ENCODE assay signal across 7 mouse cellular contexts in the genomic region with DNA sequence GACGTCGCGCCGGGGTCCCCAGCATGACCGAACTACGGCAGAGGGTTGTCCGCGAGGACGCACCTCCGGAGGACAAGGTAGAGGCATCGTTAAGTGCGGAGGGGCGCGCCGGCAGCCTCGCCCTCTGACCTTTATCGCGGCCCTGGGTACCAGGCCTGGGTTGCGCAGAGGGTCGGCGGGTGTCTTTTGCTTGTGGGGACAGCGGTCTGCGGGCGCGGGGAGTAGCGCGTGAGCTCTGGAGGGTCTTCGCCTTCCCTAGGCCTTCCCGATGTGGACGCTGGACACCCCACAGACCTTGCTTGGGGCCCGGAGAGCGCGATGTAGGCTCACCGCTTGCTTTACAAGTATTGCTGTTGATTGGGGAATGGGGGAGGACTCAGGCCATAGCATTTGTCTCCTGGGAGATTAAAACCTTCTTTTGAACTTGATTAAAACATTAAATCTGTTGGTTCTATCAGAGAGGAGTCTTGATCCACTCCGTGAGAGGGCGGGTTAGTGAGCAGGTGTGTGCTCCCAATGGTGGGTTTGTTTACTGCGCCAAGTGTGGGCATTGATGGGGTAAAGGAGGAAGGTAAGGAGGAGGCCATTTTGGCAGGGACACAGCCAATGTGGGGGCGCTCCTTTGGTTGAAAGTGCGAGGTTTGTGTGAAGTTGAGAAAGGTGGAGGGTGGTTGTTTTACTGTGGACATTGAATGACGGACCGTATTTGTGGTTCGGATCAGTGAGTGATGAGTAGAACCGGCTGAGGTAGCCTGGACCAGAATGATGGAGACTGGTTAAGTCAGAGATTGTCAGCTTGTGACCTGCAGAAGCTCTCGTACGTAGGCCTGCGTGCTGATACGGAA. TPM values are rescaled to one million over a fixed set of nuclear protein-coding genes. Genes with fewer than 3 reads are reported as not detected.
DNase-seq lines count a peak whose midpoint lies in the region; ATAC-seq and TF ChIP-seq lines count a peak whose summit lies in the region.

No protein-coding gene starts in this region.

- peak; percentile 36 for ATAC-seq in heart, postnatal 0 days (ENCODE audit: insufficient read depth, low read depth)
- peak; percentile 33; the same call in 1 of the 2 replicates for ATAC-seq in limb, embryonic 12.5 days (ENCODE audit: insufficient number of reproducible peaks, insufficient read depth, low FRiP score, low TSS enrichment, low read depth)

- 2% methylated on average over 34 of the region's 47 CpGs for WGBS in heart, postnatal 0 days
- under 1% methylated on average over 47 of the region's 47 CpGs for WGBS in limb, embryonic 12.5 days

- no peaks in the 10 kb centered on the region for H3K36me3 ChIP-seq in heart, postnatal 0 days (replicated peaks; ENCODE audit: control insufficient read depth, insufficient read depth, low read length)
- no peaks in the 10 kb centered on the region for H3K36me3 ChIP-seq in limb, embryonic 12.5 days

- H3K9me3 ChIP-seq in heart, postnatal 0 days (replicated peaks; ENCODE audit: control insufficient read depth, low read length): no peaks in the 10 kb centered on the region
- H3K9me3 ChIP-seq in limb, embryonic 12.5 days: no peaks in the 10 kb centered on the region

- peaks cover 23% of the 10 kb centered on the region for H3K4me1 ChIP-seq in heart, postnatal 0 days (ENCODE audit: control insufficient read depth, insufficient read depth)
- peaks cover 12% of the 10 kb centered on the region for H3K4me1 ChIP-seq in limb, embryonic 12.5 days (replicated peaks)

- TF ChIP-seq EP300 in heart, postnatal 0 days (IDR thresholded peaks at IDR 0.05; ENCODE audit: low read depth): no peak

- H3K4me3 ChIP-seq in heart, postnatal 0 days (ENCODE audit: low read depth, low read length): peak overlapping the region; percentile 95
- peak overlapping the region; percentile 91 for H3K4me3 ChIP-seq in limb, embryonic 12.5 days (replicated peaks)

- peak; percentile 75 to 76 for DNase-seq in B cell, adult 2 months
- DNase-seq in CD8-positive naive resting alpha-beta T cell, adult 2 months (ENCODE audit: low read depth in 2 of 2, low spot score in 2 of 2): peak; percentile 67 to 69
- DNase-seq in cerebellum, postnatal 14 days: peak; percentile 56 to 59
- DNase-seq in heart, postnatal 0 days (ENCODE audit: low spot score): no peak
- peak; percentile 85 for DNase-seq in naive thymus-derived CD4-positive, alpha-beta T cell, adult 2 months (ENCODE audit: low read depth)
- peak; percentile 59 for DNase-seq in thymus, postnatal 0 days (ENCODE audit: low spot score)

- peak overlapping the region; percentile 95 for H3K9ac ChIP-seq in heart, postnatal 0 days (replicated peaks; ENCODE audit: low read depth, low read length)
- peak overlapping the region; percentile 89 for H3K9ac ChIP-seq in limb, embryonic 12.5 days (replicated peaks)

- no peaks in the 10 kb centered on the region for H3K27me3 ChIP-seq in heart, postnatal 0 days (ENCODE audit: control insufficient read depth, insufficient read depth, low read length)
- H3K27me3 ChIP-seq in limb, embryonic 12.5 days: no peaks in the 10 kb centered on the region

- TF ChIP-seq CTCF in heart, postnatal 0 days (IDR thresholded peaks at IDR 0.05; ENCODE audit: low read depth): no peak

- peak overlapping the region; percentile 86 for H3K4me2 ChIP-seq in heart, postnatal 0 days (ENCODE audit: low read depth, low read length)
- peak overlapping the region; percentile 70 for H3K4me2 ChIP-seq in limb, embryonic 12.5 days

- H3K27ac ChIP-seq in heart, postnatal 0 days (ENCODE audit: low read depth): peak overlapping the region; percentile 78
- H3K27ac ChIP-seq in limb, embryonic 12.5 days: peak overlapping the region; percentile 82

RNA-seq across cellular contexts. Expression of gene Cds2, which starts 0.7 kb away (rescaled TPM):
- 61.5 and 74.0 TPM in 2 replicates for total RNA-seq in heart, postnatal 0 days (2014; rRNA removed; ENCODE audit: low replicate concordance)
- polyA plus RNA-seq in heart, postnatal 0 days (2015; fragmentation: Nextera tagmentation; extraction: Ambion mirVana): 22.6 and 26.7 TPM in 2 replicates
- polyA plus RNA-seq in limb, embryonic 12.5 days (2016; fragmentation: Nextera tagmentation; extraction: Ambion mirVana): 26.7 and 34.2 TPM in 2 replicates
- 24.4 and 24.5 TPM in 2 replicates for polyA plus RNA-seq in thymus, postnatal 0 days (2015; fragmentation: Nextera tagmentation; extraction: Ambion mirVana)

RNA-seq across cellular contexts. Expression of gene Pcna, which starts 10.5 kb away (rescaled TPM):
- total RNA-seq in heart, postnatal 0 days (2014; rRNA removed; ENCODE audit: low replicate concordance): 142 and 167 TPM in 2 replicates
- polyA plus RNA-seq in heart, postnatal 0 days (2015; fragmentation: Nextera tagmentation; extraction: Ambion mirVana): 74.8 and 82.4 TPM in 2 replicates
- 311 and 315 TPM in 2 replicates for polyA plus RNA-seq in limb, embryonic 12.5 days (2016; fragmentation: Nextera tagmentation; extraction: Ambion mirVana)
- polyA plus RNA-seq in thymus, postnatal 0 days (2015; fragmentation: Nextera tagmentation; extraction: Ambion mirVana): 472 and 480 TPM in 2 replicates

RNA-seq across cellular contexts. Expression of gene Tmem230, which starts 16.0 kb away (rescaled TPM):
- total RNA-seq in heart, postnatal 0 days (2014; rRNA removed; ENCODE audit: low replicate concordance): 32.5 and 46.1 TPM in 2 replicates
- polyA plus RNA-seq in heart, postnatal 0 days (2015; fragmentation: Nextera tagmentation; extraction: Ambion mirVana): 37.1 and 41.8 TPM in 2 replicates
- polyA plus RNA-seq in limb, embryonic 12.5 days (2016; fragmentation: Nextera tagmentation; extraction: Ambion mirVana): 46.8 and 47.3 TPM in 2 replicates
- polyA plus RNA-seq in thymus, postnatal 0 days (2015; fragmentation: Nextera tagmentation; extraction: Ambion mirVana): 41.2 and 45.0 TPM in 2 replicates
